Mouse (Mus musculus) thymus, adult 2 months (tissue): ENCODE data around the gene Plch2. TPM values are rescaled to one million over a fixed set of nuclear protein-coding genes. Genes with fewer than 3 reads are reported as not detected.

Experiments used
- DNase-seq: peaks from one replicate; pipeline ENCODE4 v3.0.0; 2021
- H3K27ac ChIP-seq: fragments of 200-500 bp; 2 replicates; pipeline ENCODE4 v1.5.1; 2012; ENCODE audit warnings: low read length, control low read depth; ENCODE audit not compliant: control insufficient read depth, insufficient read depth
- H3K27me3 ChIP-seq: fragments of 200-500 bp; 2 replicates; pipeline ENCODE4 v1.6.1; 2012; ENCODE audit warnings: mild to moderate bottlenecking, low read length, moderate library complexity, mixed read lengths; ENCODE audit not compliant: control insufficient read depth, insufficient read depth
- H3K36me3 ChIP-seq: fragments of 200-500 bp; 2 replicates; pipeline ENCODE4 v1.6.1; 2012; ENCODE audit warnings: mild to moderate bottlenecking, low read length, moderate library complexity; ENCODE audit not compliant: control insufficient read depth, insufficient read depth
- H3K4me1 ChIP-seq: fragments of 200-500 bp; replicated peaks from 2 replicates; pipeline ENCODE4 v1.6.1; 2012; ENCODE audit warnings: low read length; ENCODE audit not compliant: control insufficient read depth, insufficient read depth
- H3K4me3 ChIP-seq: fragments of 200-500 bp; 2 replicates; pipeline ENCODE4 v1.5.1; 2012; ENCODE audit warnings: mild to moderate bottlenecking, low read length, control low read depth, moderate library complexity; ENCODE audit not compliant: control insufficient read depth, insufficient read depth
- CTCF ChIP-seq: fragments of 200-500 bp; IDR thresholded peaks from 2 replicates; pipeline ENCODE4 v1.5.1; 2012; ENCODE audit warnings: mild to moderate bottlenecking, control low read depth, low read length, moderate library complexity, borderline replicate concordance; ENCODE audit not compliant: control insufficient read depth, poor library complexity, insufficient read depth; ENCODE audit errors: extremely low read depth
- POLR2A ChIP-seq: fragments of 200-500 bp; IDR thresholded peaks from 2 replicates; pipeline ENCODE4 v1.6.1; 2012; ENCODE audit warnings: mild to moderate bottlenecking, low read length, control low read depth, moderate library complexity; ENCODE audit not compliant: control insufficient read depth, poor library complexity, insufficient read depth; ENCODE audit errors: extremely low read depth
- WGBS: fragments of 180-500 bp; shearing (Covaris S2); methylation state at CpG from one replicate; pipeline ENCODE4 v1.1.7; 2018; 5-methylcytosine and 5-hydroxymethylcytosine counted together
- polyA plus RNA-seq: library from polyadenylated mRNA; depleted of rRNA; stranded (reverse); fragments of >200 nt; gene quantifications from 2 replicates; pipeline ENCODE4 v1.2.3, GENCODE M21; 2012

Plch2 gene
- polyA plus RNA-seq, 1 experiment: 10.0 TPM

GRCm38 (mm10) chr4:155050116-155050515 is 6.5 kb downstream of the Plch2 start:
- WGBS: 7% methylated on average over 7 of the region's 7 CpGs
- H3K4me3 ChIP-seq: no peak overlapping the region
- peak; percentile 69 for DNase-seq
- no peaks in the 10 kb centered on the region for H3K27me3 ChIP-seq
- peaks cover 36% of the 10 kb centered on the region for H3K4me1 ChIP-seq
- H3K36me3 ChIP-seq: no peaks in the 10 kb centered on the region
- no peak overlapping the region for H3K27ac ChIP-seq
- TF ChIP-seq POLR2A: no peak
- TF ChIP-seq CTCF: 0 out of 2 replicates have a peak, but pooled peaks have one; percentile 26

GRCm38 (mm10) chr4:155046636-155047035 is 9.9 kb downstream of the Plch2 start:
- Histone ChIP-seq H3K36me3 (no peaks in the 10 kb centered on the region), H3K27ac (no peak overlapping the region)
- 92% methylated on average over 14 of the region's 14 CpGs for WGBS

GRCm38 (mm10) chr4:155043289-155043625 is 13.3 kb downstream of the Plch2 start:
- Histone ChIP-seq H3K4me3 (no peak overlapping the region), H3K27ac (no peak overlapping the region), H3K4me1 (no peaks in the 10 kb centered on the region), H3K36me3 (no peaks in the 10 kb centered on the region), H3K27me3 (peaks cover 4% of the 10 kb centered on the region; the same call in 1 of the 2 replicates)
- WGBS: 10% methylated on average over 25 of the region's 25 CpGs
- DNase-seq: no peak
- TF ChIP-seq POLR2A (no peak), CTCF (no peak)

More at GRCm38 (mm10) chr4:155046636-155047035, 9.9 kb downstream of the Plch2 start:
- Histone ChIP-seq H3K27me3 (peaks cover 4% of the 10 kb centered on the region; the same call in 1 of the 2 replicates), H3K4me3 (no peak overlapping the region), H3K4me1 (peaks cover 24% of the 10 kb centered on the region)
- no peak for DNase-seq
- TF ChIP-seq CTCF (no peak), POLR2A (no peak)

GRCm38 (mm10) chr4:155042606-155043288 is 13.8 kb downstream of the Plch2 start:
- Histone ChIP-seq H3K36me3 (no peaks in the 10 kb centered on the region), H3K4me1 (no peaks in the 10 kb centered on the region), H3K27me3 (peaks cover 4% of the 10 kb centered on the region; the same call in 1 of the 2 replicates), H3K27ac (no peak overlapping the region), H3K4me3 (no peak overlapping the region)
- no peak for DNase-seq
- TF ChIP-seq POLR2A: no peak
- WGBS: 6% methylated on average over 65 of the region's 65 CpGs

- H3K27me3 ChIP-seq: peaks cover 4% of the 10 kb centered on the region; the same call in 1 of the 2 replicates
- WGBS: 67% methylated on average over 6 of the region's 6 CpGs
- no peaks in the 10 kb centered on the region for H3K4me1 ChIP-seq
- no peak overlapping the region for H3K27ac ChIP-seq
- no peaks in the 10 kb centered on the region for H3K36me3 ChIP-seq
- H3K4me3 ChIP-seq: no peak overlapping the region
- no peak for DNase-seq
- TF ChIP-seq POLR2A (no peak), CTCF (no peak)
Observed at GRCm38 (mm10) chr4:155040696-155041095, 15.9 kb downstream of the Plch2 start.

GRCm38 (mm10) chr4:155040197-155040596 is 16.4 kb downstream of the Plch2 start:
- WGBS: 73% methylated on average over 9 of the region's 9 CpGs
- Histone ChIP-seq H3K36me3 (no peaks in the 10 kb centered on the region), H3K4me1 (no peaks in the 10 kb centered on the region), H3K27me3 (peaks cover 4% of the 10 kb centered on the region; the same call in 1 of the 2 replicates), H3K4me3 (no peak overlapping the region), H3K27ac (no peak overlapping the region)
- no peak for DNase-seq
- no peak for TF ChIP-seq CTCF
- TF ChIP-seq POLR2A: no peak
